Mouse (Mus musculus): ENCODE measurements around the gene Tmem86a. TPM values are rescaled to one million over a fixed set of nuclear protein-coding genes. Genes with fewer than 3 reads are reported as not detected.

The Tmem86a gene
- polyA plus RNA-seq, 1 experiment from 2014 or later: 22.1 TPM

DNA sequence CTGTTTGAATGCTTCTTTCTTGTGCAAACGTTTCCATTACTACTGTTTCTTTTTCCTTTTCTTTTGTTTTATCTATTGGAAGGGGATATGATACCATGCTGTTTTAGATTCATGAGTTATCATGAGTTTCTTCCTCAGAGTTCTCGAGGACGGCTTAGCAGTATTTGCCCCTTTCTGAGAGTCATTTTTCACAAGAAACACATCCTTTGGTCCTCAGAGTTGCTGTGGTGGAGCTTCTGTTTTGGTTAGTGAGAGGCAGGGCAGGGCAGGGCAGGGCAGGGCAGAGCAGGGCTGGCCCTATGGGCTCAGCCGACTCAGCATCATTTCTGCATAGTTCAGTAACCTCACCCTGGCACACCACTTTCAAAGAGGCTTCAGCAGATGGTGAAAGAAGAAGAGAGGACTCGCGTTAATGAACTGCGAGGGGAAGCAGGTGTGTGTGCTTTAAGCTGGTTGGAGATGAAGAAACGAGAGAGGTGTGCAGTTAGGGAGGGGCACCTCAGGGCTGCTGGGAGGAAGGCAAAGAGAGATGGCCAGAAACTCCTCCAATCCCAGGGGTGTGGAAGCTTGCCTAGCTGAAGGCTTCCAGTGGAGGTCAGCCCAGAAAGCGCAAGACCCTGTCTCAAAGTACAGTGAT, 37.2 kb upstream of the Tmem86a start:
- Histone ChIP-seq H3K36me3 (replicated peaks; ENCODE audit: control insufficient read depth, insufficient read depth) (no peaks in the 10 kb centered on the region), H3K27me3 (ENCODE audit: control insufficient read depth, insufficient read depth, low read length) (no peaks in the 10 kb centered on the region), H3K4me1 (replicated peaks; ENCODE audit: control insufficient read depth, insufficient read depth, low read length) (peaks cover 14% of the 10 kb centered on the region), H3K4me3 (replicated peaks; ENCODE audit: low read length) (no peak overlapping the region), H3K9ac (no peak overlapping the region), H3K27ac (no peak overlapping the region), H3K4me2 (replicated peaks) (no peak overlapping the region), H3K9me3 (ENCODE audit: control insufficient read depth, low read length) (no peaks in the 10 kb centered on the region)
- no peak for DNase-seq (ENCODE audit: low spot score)
- no peak for ATAC-seq (ENCODE audit: low FRiP score)
- WGBS: 53% methylated on average over 9 of the region's 9 CpGs

DNA sequence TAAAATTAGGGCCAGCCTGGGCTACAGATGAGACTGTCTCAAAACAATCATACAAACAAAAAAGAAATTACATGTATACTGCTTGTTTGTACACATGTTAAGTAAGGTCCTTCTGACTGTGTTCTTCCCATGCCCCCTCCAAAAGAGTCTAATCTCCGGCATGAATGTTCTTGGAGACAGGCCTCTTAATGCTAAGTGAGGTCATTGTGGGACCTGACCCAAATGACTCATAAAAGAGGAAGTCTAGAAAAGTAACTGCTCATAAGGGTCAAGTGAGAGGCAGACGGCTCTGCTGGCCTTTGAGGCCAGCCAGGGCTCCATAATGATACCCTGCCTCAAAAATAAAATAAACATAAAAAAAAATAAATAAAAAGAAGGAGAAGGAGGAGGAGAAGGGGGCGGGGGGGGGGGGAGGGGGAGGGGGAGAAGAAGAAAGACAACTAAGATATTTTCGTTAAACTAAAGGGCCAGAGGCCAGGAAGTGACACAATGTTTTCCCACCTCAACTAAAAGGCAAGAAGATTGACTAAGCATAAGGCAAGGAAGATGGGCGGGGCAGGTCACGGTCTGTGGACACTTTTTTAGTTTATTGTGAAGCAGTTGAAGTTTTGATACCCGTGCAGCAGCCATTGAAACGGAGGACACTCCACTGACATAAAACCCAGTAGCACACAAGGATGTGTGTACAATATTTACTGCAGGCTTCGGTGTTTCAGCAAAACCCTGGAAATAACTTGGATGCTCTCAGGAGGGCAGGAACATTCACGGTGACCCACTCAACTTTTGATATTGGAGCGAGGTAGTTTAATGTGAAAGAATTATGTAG, 35.6 kb upstream of the Tmem86a start:
- Histone ChIP-seq H3K27ac (no peak overlapping the region), H3K4me2 (replicated peaks) (no peak overlapping the region), H3K27me3 (ENCODE audit: control insufficient read depth, insufficient read depth, low read length) (no peaks in the 10 kb centered on the region), H3K4me1 (replicated peaks; ENCODE audit: control insufficient read depth, insufficient read depth, low read length) (peaks cover 4% of the 10 kb centered on the region), H3K9me3 (ENCODE audit: control insufficient read depth, low read length) (no peaks in the 10 kb centered on the region), H3K36me3 (replicated peaks; ENCODE audit: control insufficient read depth, insufficient read depth) (no peaks in the 10 kb centered on the region), H3K4me3 (replicated peaks; ENCODE audit: low read length) (no peak overlapping the region), H3K9ac (no peak overlapping the region)
- no peak for DNase-seq (ENCODE audit: low spot score)
- 48% methylated on average over 10 of the region's 11 CpGs for WGBS
- no peak for ATAC-seq (ENCODE audit: low FRiP score)

DNA sequence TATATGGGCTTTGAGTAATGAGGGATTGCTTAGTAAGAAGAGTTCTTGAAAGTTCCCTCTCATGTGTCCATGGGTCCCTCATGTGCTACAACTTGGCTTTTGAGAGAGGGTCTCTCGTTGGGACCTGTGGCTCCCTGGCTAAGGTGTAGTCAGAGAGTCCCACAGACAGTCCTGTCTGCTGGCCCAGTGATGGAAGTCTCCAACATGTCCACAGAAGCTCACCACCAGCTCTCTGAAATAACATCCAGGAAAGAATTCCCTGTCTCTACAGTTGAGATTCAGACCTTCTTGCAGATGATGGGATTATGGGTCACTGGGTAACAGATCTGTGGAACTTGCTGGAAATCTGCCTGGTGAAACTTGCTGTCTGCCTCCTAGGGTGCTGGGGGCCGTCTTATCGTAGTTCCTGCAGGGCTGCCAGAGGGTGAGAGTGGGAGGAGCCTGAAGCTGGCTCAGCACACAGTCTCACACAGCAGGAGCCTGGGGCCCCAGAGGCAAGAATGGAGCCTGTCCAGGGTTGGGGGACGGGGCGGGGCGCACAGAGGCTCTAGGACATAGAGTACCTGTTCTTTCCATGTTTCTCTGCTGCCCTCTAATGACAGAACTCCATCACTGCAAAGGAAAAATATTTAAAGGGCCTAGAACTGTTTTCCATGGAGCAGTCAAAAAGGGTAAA, 34.9 kb upstream of the Tmem86a start:
- Histone ChIP-seq H3K4me3 (replicated peaks; ENCODE audit: low read length) (no peak overlapping the region), H3K4me1 (replicated peaks; ENCODE audit: control insufficient read depth, insufficient read depth, low read length) (no peaks in the 10 kb centered on the region), H3K9ac (0 out of 2 replicates have a peak overlapping the region, but pooled peaks have one; percentile 6), H3K27ac (no peak overlapping the region), H3K4me2 (replicated peaks) (peak overlapping the region; percentile 49), H3K27me3 (ENCODE audit: control insufficient read depth, insufficient read depth, low read length) (no peaks in the 10 kb centered on the region), H3K36me3 (replicated peaks; ENCODE audit: control insufficient read depth, insufficient read depth) (no peaks in the 10 kb centered on the region), H3K9me3 (ENCODE audit: control insufficient read depth, low read length) (no peaks in the 10 kb centered on the region)
- ATAC-seq (ENCODE audit: low FRiP score) (peak; percentile 93), DNase-seq (ENCODE audit: low spot score) (peak; percentile 79)
- 12% methylated on average over 6 of the region's 6 CpGs for WGBS

DNA sequence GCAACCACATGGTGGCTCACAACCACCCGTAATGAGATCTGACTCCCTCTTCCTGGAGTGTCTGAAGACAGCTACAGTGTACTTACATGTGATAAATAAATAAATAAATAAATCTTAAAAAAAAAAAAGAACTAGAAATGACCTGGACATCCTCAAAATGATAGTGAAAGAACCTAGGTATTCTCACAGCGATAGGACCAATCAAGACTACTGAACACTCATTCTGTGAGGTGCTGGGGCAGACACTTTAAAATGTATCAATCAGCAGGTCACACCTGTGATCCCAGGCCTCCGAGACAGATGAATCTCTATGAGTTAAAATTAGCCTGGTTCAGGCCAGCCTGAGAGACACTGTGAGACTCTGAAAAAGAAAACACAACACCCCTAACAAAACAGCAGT, 33.8 kb upstream of the Tmem86a start:
- Histone ChIP-seq H3K4me1 (replicated peaks; ENCODE audit: control insufficient read depth, insufficient read depth, low read length) (no peaks in the 10 kb centered on the region), H3K27me3 (ENCODE audit: control insufficient read depth, insufficient read depth, low read length) (no peaks in the 10 kb centered on the region), H3K27ac (no peak overlapping the region), H3K9me3 (ENCODE audit: control insufficient read depth, low read length) (no peaks in the 10 kb centered on the region), H3K36me3 (replicated peaks; ENCODE audit: control insufficient read depth, insufficient read depth) (no peaks in the 10 kb centered on the region), H3K4me2 (replicated peaks) (no peak overlapping the region), H3K4me3 (replicated peaks; ENCODE audit: low read length) (no peak overlapping the region), H3K9ac (no peak overlapping the region)
- WGBS: 79% methylated on average over 3 of the region's 3 CpGs
- DNase-seq (ENCODE audit: low spot score) (no peak), ATAC-seq (ENCODE audit: low FRiP score) (no peak)

DNA sequence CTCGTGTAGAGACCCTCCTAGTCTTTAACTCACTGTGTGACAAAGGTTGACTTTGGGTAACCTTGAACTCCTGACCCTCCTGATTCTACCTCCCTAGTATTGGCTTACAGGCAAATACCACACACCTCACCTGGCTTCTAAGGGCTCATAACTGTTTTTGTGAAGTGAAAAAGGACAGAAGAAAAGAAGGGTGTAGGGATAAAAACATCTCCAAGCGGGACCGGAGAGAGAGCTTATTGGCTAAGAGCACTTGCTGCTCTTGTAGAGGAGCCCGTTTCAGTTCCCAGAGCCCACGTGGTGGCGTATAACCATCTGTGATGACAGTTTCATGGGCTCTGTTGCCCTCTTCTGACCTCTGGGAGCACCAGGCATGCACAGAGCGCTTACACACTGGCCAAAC, 33.3 kb upstream of the Tmem86a start:
- no peaks in the 10 kb centered on the region for H3K4me1 ChIP-seq (replicated peaks; ENCODE audit: control insufficient read depth, insufficient read depth, low read length)
- no peak overlapping the region for H3K4me3 ChIP-seq (replicated peaks; ENCODE audit: low read length)
- no peaks in the 10 kb centered on the region for H3K27me3 ChIP-seq (ENCODE audit: control insufficient read depth, insufficient read depth, low read length)
- H3K27ac ChIP-seq: no peak overlapping the region
- no peaks in the 10 kb centered on the region for H3K9me3 ChIP-seq (ENCODE audit: control insufficient read depth, low read length)
- ATAC-seq (ENCODE audit: low FRiP score): no peak
- H3K9ac ChIP-seq: no peak overlapping the region
- no peaks in the 10 kb centered on the region for H3K36me3 ChIP-seq (replicated peaks; ENCODE audit: control insufficient read depth, insufficient read depth)
- no peak overlapping the region for H3K4me2 ChIP-seq (replicated peaks)
- no peak for DNase-seq (ENCODE audit: low spot score)
- 82% methylated on average over 7 of the region's 7 CpGs for whole genome bisulfite sequencing

DNA sequence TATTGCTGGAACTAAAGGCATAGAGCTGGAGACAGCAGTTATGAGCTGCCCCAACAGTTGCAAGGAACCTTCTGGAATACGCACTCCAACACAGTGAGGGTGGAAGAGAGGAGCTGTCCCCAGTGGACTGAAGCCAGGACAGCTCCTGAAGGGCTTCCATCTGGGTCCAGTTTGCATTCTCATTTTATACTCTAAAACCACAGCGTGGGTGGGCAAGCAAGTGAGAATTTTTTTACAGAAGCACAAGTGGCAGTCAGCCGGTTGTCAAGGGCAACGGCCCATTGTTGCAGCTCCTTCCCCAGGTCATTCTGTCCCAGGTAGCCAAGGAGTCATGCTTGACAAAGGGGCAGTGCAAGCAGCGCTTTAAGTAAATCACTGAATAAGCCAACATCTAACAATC, 30.8 kb upstream of the Tmem86a start:
- H3K9ac ChIP-seq: no peak overlapping the region
- no peak overlapping the region for H3K27ac ChIP-seq
- ATAC-seq (ENCODE audit: low FRiP score) (no peak), DNase-seq (ENCODE audit: low spot score) (no peak)
- H3K9me3 ChIP-seq (ENCODE audit: control insufficient read depth, low read length): no peaks in the 10 kb centered on the region
- no peak overlapping the region for H3K4me2 ChIP-seq (replicated peaks)
- 60% methylated on average over 5 of the region's 5 CpGs for WGBS
- no peaks in the 10 kb centered on the region for H3K27me3 ChIP-seq (ENCODE audit: control insufficient read depth, insufficient read depth, low read length)
- H3K36me3 ChIP-seq (replicated peaks; ENCODE audit: control insufficient read depth, insufficient read depth): no peaks in the 10 kb centered on the region
- H3K4me1 ChIP-seq (replicated peaks; ENCODE audit: control insufficient read depth, insufficient read depth, low read length): no peaks in the 10 kb centered on the region
- H3K4me3 ChIP-seq (replicated peaks; ENCODE audit: low read length): no peak overlapping the region

DNA sequence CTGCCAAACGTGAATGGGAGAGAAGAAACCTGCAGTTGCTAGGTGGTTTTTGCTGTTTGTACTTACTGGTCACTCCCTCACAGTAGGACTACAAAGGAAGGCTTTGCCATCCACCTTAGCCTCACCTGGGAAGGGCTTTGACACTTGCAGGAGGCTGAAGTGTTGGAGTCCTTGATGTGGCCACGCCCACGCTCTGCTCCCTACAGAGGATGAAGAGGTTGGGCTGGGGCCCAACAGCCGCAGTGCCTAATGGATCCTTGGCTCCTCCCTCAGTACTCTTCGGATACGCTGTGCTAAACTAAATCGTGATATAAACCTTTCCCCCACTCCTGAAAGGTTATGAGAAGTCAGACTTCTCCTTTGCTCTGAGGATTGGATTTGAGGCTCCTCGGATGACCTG, 29.4 kb upstream of the Tmem86a start:
- DNase-seq (ENCODE audit: low spot score): no peak
- no peak overlapping the region for H3K4me3 ChIP-seq (replicated peaks; ENCODE audit: low read length)
- no peak for ATAC-seq (ENCODE audit: low FRiP score)
- no peak overlapping the region for H3K9ac ChIP-seq
- H3K4me2 ChIP-seq (replicated peaks): no peak overlapping the region
- no peak overlapping the region for H3K27ac ChIP-seq
- no peaks in the 10 kb centered on the region for H3K27me3 ChIP-seq (ENCODE audit: control insufficient read depth, insufficient read depth, low read length)
- H3K36me3 ChIP-seq (replicated peaks; ENCODE audit: control insufficient read depth, insufficient read depth): no peaks in the 10 kb centered on the region
- no peaks in the 10 kb centered on the region for H3K4me1 ChIP-seq (replicated peaks; ENCODE audit: control insufficient read depth, insufficient read depth, low read length)
- WGBS: 15% methylated on average over 8 of the region's 8 CpGs
- H3K9me3 ChIP-seq (ENCODE audit: control insufficient read depth, low read length): no peaks in the 10 kb centered on the region

DNA sequence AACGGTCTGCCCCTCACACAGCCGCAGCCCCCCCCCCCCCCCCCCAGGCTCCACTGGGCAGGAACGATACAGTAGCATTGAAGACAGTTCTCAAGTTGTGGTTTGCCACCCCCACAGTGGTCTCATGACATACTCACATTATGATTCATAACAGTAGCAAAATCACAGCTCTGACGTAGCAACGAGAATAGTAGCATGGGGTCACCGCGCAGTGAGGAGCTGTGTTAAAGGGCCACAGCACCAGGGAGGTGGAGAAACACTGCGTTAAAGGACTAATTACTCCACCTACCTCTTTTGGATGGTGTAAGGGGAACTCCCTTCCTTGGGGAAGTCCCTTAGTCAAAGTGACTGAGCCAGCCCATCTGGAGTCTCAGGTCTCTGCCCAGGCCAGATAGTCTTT, 27.9 kb upstream of the Tmem86a start:
- Histone ChIP-seq H3K9me3 (ENCODE audit: control insufficient read depth, low read length) (no peaks in the 10 kb centered on the region), H3K27me3 (ENCODE audit: control insufficient read depth, insufficient read depth, low read length) (no peaks in the 10 kb centered on the region), H3K4me3 (replicated peaks; ENCODE audit: low read length) (no peak overlapping the region), H3K9ac (no peak overlapping the region), H3K36me3 (replicated peaks; ENCODE audit: control insufficient read depth, insufficient read depth) (no peaks in the 10 kb centered on the region), H3K27ac (no peak overlapping the region), H3K4me2 (replicated peaks) (no peak overlapping the region), H3K4me1 (replicated peaks; ENCODE audit: control insufficient read depth, insufficient read depth, low read length) (no peaks in the 10 kb centered on the region)
- DNase-seq (ENCODE audit: low spot score): no peak
- WGBS: 76% methylated on average over 8 of the region's 8 CpGs
- ATAC-seq (ENCODE audit: low FRiP score): no peak

DNA sequence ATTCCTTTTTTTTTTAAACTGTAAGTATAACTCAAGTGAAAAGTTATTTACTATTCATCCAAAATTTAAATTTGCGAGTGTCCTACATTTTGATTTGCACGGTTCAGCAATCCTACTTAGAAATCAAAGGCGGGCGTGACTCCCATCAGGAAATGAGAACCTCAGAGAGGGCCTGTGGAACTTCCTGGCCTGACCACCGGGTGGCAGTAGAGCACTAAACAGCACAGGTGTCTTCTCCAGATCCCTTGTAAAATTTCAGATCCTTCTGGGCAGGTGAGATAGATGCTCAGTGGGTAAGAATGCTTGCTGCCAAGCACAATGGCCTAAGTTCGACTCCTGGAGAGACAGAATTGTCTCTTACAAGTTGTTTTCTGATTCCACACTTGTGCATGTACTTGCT, 26.9 kb upstream of the Tmem86a start:
- H3K4me2 ChIP-seq (replicated peaks): no peak overlapping the region
- ATAC-seq (ENCODE audit: low FRiP score) (no peak), DNase-seq (ENCODE audit: low spot score) (peak; percentile 83)
- no peaks in the 10 kb centered on the region for H3K36me3 ChIP-seq (replicated peaks; ENCODE audit: control insufficient read depth, insufficient read depth)
- no peaks in the 10 kb centered on the region for H3K4me1 ChIP-seq (replicated peaks; ENCODE audit: control insufficient read depth, insufficient read depth, low read length)
- H3K9me3 ChIP-seq (ENCODE audit: control insufficient read depth, low read length): no peaks in the 10 kb centered on the region
- no peak overlapping the region for H3K4me3 ChIP-seq (replicated peaks; ENCODE audit: low read length)
- H3K9ac ChIP-seq: no peak overlapping the region
- H3K27ac ChIP-seq: no peak overlapping the region
- H3K27me3 ChIP-seq (ENCODE audit: control insufficient read depth, insufficient read depth, low read length): no peaks in the 10 kb centered on the region
- 16% methylated on average over 6 of the region's 6 CpGs for WGBS
